Mouse (Mus musculus) bone marrow macrophage, adult 2 months (primary cell): ENCODE results near the gene Prkcz.
"Not testable (repeated sequence)": the region's sequence is repeated elsewhere in the genome, so short reads cannot be mapped to it uniquely, and the experiment has no call there.

ENCODE experiments used
- CTCF ChIP-seq: IDR thresholded peaks from 2 replicates; pipeline ENCODE4 v1.5.1; 2012; ENCODE audit warnings: low read depth, mild to moderate bottlenecking, low read length, moderate library complexity
- POLR2A ChIP-seq: IDR thresholded peaks from 2 replicates; pipeline ENCODE4 v1.6.1; 2012; ENCODE audit warnings: mild to moderate bottlenecking, low read depth, low read length, borderline replicate concordance

DNA sequence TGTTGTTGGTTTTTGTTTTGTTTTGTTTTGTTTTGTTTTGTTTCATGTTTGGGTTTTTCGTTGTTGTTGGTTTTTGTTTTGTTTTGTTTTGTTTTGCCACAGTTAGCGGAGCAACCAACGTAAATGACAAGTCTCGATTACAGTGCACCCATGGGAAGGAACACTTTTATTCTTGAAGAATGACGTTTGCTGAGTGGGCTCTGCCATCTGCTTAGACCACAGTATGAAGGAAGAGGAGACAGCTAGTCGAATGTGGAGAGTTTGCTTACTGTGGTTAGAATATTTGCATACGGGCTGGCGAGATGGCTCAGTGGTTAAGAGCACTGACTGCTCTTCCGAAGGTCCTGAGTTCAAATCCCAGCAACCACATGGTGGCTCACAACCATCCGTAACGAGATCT is 32.8 kb downstream of the Prkcz start:
- TF ChIP-seq CTCF, POLR2A: not testable (repeated sequence)
